Mouse (Mus musculus) layer of hippocampus, postnatal 10 days (tissue): Measurements from ENCODE around the gene Osgin1. TPM values are rescaled to one million over a fixed set of nuclear protein-coding genes. Genes with fewer than 3 reads are reported as not detected.
A peak's percentile ranks its signal among the peaks of the same experiment; 100 is the strongest.

ENCODE experiments used
- DNase-seq, 2 experiments: peaks; one replicate each; pipeline ENCODE4 v3.0.0; 2021; ENCODE audit warnings: low spot score in 2 of 2
- total RNA-seq, 2 experiments: library from RNA; stranded (reverse); gene quantifications; 2 replicates each; pipeline ENCODE4 v1.2.3; 2021

Osgin1 gene
- total RNA-seq, 2 experiments from 2014 or later: 0.25 to 0.33 TPM

DNA sequence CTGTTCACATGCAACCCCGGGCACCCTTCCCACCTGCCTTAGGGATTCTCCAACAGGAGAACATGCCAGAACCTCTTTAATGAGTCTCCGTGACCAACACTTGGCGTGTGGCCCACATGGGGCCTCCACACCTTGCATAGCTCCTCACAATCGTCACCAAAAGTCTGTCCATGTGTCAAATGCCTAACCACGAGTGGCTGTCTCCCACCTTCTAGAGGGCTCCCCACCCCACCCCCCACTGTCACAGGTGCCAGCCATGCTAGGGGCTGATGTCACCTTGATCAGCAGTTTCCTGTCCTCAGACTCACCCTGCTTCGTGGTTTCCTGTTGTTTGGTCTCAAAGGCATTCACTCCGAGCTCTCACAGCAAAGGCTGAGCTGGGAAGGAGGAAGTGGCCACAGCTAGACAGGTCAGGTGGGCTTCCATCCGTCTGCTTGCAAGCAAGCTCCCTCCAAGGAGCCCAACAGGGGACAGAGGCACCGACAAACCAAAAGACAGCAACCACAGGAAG, 10.2 kb upstream of the Osgin1 start:
- DNase-seq: no peak

DNA sequence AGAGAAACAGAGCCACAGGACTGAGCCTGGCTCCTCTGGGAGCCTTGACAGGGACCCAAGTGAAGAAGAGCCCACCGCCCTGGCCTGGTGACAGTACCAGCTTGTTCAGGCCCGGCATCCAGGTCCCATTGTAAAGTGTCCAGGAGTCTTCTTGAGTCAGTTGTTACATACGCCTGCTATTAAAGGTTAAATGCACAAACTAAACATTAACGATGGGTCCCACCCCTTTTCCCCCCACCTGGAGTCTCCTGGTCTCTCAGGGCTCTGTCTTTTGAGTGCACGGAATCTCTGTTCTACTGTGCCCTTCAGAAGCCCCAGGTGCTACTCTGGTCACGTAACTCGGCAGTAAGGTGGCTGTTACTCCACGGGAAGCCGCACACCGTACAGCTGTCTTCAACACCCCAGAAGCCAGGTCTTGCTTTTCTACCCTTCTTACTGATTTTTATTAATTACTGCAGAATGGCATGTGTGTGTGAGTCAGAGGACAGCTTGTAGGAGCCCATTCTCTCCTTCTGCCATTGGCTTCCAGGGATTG, 9.7 kb upstream of the Osgin1 start:
- DNase-seq: no peak

DNA sequence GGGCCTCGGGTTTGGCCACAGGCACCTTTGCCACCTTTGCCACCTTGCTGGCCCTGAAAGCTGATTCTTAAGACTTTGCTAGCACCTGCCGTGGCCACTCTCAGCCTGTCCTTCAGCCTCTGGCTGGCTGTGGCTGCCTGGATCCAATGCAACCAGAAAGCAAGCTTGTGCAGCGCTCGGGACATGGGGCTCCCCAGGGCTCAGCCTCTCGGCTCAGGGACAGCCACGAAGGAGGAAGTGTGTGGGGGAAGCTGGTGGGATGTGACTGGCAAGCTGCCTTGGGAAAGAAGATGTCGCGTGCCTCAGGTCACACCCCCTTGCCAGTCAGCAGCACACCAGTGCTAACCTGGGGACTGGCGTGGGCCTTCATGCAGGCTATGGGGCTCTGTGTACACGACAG, 9.2 kb upstream of the Osgin1 start:
- no peak for DNase-seq

DNA sequence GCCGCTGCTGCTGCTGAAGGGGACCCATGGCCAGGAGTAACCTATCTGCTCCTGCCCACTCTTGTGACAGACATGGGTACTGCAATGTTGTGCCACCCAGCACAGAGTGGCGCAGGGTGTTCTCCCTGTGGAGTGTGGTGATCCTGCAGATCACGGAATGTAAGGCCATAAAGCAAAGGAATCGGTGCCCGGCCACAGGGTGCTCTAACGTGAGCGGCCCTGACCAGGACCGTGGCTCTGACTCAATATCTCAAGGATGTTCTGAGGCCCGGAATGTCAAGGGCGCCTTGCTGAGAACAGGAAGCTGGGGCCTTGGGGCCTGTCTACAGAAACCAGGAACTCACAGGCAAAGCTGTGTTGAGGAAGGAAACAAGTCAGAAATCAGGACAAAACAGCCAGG, 8.4 kb upstream of the Osgin1 start:
- DNase-seq: no peak

DNA sequence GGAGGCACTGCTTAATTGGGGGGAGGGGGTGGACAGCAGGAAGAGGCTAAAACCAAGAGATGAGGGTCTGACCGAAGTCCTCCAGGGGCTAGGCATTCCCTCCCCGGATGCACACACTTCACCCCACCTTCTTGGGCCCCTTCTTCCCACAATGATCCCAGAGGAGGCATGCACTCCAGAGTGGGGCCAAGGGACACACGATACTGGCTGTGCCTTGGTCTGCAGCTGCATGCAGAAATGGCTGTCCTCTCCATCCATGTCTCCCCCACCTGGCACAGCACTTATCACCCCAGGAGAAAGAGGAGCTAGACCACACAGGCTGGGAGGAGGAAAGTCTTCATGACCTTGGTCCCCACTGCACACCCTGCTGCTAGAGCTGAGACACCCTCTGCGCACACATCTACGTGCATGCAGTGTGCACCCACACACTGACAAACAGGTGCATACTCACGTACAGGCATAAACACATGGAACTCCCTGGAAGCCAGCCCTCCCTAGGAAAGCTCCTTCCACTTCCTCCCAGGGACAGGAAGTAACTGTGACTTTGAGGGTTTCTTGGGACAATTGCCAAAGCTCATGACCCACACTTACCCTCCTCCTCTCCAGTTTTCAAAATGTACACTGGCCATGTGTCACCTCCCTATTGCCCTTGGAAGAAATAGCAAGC, 7.7 kb upstream of the Osgin1 start:
- DNase-seq: no peak

DNA sequence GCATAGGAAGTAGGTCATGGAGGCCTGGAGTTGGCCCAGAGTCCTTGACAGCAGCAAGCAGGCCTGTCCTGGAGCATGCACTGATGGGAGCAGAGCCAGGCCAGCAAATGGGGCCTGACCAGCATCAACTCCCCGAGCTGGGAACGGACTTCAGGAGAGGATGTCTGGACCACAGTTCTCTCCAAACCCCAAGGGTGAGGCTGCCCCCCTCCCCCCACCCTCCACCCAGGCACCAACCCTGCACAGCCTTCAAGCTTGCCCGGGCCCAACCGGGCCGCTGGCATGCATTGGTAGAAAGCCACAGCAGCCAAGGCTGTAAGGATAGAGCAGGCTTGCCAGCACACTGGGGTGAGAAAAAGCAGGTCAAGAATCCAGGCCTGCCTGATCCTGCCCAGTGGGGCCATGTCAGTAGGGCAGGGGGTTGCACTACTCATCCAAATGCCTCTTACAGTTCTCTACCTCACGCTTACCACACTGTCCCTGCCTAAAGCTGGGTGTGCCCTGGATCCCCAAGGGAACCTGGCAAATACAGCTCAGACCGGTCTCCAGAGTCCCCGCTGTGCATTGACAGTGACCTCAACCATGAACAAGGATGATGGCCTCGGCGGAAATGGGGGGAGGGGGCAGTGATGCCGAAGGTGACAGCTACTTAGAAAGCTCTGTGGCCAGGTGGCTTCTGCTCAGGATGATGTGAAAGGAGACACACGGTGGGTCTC, 6.1 kb upstream of the Osgin1 start:
- DNase-seq: no peak

DNA sequence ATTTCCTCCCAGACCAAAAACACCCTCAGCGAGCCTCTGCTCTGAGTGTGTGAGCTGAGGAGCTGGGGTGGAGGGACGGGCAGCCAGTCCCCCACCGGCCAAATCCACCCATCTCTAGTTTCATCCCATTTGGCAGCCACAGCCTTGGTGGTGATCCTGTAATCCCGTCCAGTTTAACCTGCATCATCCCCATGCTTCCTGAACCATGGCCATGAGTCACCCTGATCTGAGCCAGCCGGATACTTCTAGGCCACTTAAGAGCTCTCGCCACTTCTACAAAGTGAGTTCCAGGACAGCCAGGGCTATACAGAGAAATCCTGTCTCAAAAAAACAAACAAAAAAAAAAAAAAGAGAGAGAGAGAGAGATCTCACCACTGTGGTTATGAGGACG, 5.6 kb upstream of the Osgin1 start:
- no peak for DNase-seq

DNA sequence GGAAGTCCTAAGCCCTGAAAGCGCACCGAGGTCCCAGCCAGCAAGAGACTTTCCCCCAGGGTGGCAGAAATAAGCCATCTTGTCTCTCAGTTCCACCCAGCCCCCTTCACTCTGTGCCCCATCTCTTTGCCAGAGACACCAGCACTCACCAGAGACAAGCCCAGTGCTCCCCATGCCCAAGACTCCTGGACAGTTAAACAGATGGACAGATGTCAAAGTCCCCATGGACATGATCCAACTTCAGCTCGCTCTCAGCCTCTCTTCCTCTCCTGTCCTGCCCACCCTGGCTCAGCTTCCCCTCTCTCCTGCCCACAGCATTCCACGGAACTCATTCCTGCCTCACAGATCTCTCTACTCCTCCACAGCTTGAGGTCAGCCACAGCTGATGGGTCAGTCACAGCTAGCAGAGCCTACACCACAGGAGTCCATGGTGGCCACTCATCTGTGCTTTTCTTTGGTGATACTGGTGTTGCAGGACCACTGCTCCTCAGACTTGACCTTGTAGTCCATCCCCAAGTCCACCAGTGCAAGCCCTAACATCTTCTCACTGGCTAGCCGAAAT, 5.1 kb upstream of the Osgin1 start:
- no peak for DNase-seq

DNA sequence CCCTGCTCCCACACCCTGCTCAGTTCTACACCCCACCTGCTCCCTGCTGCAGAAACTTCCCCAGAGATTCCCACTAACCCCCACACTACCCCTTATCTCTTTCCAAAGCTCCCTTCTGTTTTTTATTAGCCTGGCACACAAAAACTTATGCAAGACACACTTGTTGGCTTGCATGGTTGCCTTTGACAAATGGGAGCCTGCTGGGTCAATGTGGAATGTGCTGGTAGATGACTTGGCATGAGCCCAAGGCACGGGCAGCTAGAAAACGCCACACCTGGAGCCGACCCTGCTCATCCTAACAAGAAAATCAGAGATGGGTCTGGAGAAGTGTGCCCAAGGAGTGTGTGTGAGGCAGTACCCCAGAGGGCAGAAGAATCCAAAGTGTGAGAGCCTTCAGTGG, 4.4 kb upstream of the Osgin1 start:
- no peak for DNase-seq

DNA sequence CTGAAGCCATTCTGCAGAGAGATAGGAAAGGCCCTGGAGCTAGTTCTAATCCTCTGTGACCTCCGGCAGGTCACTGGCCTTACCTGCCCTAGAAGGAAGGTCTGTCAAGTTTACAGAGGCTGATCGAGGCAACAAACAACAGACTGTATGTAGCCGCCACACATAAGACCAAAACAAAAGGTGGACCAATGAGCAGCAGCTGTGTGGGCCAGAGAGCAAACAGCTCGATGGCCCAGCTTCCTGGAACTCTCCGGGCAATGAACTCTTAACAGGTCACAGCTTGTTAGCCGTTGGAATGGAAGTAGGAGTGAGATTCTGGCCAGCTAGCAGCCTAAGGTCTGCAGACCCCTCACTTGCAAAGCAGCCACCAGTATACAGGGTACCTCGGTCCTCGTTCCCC, 3.7 kb upstream of the Osgin1 start:
- no peak for DNase-seq

DNA sequence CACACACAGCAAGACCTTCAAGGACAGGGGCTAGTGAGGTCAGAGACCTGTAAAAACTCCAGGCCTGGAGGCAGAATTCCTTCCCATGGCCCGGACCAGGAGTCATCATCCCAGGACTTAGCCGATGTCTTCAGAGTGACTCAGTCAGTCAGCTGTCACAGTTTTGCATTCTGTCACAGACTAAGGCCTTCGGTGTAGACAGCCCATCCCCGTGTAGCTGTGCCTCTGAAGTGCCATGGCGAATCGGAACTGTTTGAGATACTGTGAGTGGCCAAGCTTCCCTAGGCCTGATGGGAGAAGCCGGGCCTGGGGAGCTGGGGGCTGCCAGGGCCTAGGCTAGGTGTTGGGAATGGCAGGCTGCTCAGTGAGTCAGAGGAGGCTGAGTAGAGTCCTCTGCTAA, 3.2 kb upstream of the Osgin1 start:
- no peak for DNase-seq

DNA sequence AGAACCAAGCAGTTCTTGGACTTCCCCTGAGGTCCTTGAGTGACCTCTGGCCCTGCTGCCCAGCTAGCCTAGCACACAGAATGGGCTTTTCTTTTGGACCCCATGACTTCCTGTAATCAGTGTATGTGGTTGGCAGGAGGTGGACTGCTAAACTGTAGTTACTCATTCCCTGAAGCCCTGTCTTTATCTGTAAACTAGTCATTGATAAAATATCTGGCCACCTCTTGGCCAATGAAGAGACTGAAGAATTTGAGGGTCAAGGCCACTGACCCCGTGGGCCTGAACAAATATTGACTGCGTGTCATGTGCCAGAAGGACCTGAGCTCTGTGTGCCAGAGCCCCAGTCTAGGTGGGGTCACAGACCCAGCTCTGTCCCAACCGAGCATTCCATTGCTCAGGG, 1.6 kb upstream of the Osgin1 start:
- no peak for DNase-seq

DNA sequence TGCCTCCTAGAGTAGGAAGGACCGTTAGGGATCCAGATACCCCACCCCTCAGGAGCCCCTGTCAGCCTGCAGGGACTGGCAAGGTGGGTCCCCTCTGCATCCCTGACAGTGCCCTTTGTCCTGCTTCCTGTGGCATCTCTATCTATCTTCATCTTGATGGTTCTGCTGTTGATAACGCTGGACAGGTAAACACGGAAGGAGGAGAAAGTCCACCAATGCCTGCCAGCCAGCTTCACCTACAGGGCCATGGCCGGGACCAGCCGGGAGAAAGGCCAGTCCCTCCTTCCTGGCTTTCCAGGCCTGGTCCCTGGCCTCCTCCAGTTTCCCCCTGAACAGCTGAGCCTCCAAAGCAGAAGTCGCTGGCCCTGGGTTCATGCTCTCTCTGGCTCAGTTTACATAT, 645 bp downstream of the Osgin1 start:
- no peak for DNase-seq

DNA sequence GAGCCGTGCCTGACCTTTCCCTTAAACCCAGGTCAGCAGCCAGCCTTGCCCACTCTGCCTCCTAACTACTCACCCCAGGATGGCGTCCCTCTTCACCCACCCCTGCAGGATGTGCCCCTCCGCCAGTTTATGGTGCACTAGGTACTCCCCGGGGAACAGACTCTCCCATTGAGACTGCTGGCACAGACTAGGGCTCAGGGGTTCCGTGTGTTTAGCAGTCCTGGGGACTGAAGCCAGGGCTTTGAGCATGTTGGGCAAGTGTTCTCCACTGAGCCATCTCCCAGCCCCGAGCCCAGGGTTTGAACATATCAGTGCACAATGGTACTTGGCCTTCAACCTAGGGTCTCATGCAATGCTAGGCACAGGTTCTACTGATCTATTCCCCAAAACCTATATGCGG, 1.6 kb downstream of the Osgin1 start:
- no peak for DNase-seq

DNA sequence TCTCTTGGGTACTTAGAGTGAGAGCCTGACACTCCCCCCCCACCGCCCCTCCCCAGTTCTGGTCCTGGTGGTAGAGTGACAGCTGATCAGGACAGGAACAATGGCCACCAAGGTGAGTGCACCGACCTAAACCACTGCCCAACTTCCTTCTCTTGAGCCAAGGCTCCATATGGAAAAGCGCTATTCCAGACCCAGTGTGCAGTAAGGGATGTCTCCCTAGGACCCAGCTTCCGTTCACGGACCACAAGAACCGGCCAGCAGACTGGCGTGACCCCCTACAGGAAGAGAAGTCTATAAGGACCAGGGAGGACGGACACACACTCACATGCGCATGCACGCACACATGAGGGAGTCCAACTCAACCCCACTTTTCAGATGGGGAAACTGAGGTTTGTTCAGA, 2.4 kb downstream of the Osgin1 start:
- no peak for DNase-seq

DNA sequence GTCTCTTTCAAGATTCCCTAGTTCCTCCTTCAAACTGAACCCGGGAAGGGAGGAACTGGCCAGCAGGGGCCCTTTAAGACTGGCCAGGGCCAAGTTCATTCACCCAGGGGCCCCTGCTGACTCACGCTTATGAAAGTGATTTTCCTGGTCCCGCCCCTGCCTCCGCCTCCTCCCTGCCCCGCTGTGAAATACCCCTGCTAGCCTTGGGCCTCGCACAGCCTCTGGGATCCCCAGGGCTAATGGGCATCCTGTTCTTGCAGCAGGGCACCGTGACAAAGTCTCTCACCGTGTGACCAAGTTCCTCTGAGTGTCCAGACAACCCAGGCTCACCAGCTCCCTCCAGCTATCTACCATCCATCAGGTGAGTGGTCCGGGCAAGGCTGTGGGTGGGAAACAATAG, 3.0 kb downstream of the Osgin1 start:
- DNase-seq: no peak

DNA sequence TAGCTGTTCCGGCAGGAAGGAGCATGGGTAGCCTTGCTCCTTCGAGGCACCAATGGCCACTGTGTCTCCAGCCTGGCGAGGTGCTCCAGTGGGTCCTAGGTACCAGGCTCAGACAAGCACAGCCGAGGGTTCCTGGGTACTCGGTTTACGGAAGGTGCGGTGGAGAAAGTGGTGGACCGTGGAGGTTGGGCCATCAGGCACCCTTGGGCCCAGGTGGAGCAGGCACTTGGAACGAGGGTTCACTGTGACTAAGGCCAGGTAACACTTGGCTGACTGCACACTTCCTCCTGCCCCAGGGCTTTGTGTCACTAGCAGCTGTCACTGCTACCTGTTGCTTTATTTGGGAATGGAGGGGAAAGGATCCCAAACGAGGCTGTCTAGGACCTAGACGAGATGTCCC, 3.6 kb downstream of the Osgin1 start:
- no peak for DNase-seq

DNA sequence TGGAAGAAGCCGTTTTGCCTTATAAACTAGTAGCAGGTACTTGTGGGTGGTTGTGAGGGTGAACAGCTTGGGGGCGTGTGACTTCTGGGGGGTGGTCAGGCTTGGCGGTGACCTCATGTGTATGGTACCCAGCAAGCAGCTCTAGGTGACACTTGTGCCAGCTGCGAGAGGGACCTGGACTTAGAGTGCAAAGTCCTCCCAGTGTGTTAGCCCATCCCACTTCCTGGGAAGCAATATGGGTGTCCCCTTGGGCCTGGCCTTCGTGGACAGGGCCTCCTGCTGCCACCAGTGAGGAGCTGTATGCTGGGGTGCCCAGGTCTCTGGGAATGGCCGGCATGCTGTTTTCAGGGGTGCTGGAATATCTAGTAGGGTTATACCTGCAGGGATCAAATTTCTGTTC, 5.0 kb downstream of the Osgin1 start:
- DNase-seq: no peak

DNA sequence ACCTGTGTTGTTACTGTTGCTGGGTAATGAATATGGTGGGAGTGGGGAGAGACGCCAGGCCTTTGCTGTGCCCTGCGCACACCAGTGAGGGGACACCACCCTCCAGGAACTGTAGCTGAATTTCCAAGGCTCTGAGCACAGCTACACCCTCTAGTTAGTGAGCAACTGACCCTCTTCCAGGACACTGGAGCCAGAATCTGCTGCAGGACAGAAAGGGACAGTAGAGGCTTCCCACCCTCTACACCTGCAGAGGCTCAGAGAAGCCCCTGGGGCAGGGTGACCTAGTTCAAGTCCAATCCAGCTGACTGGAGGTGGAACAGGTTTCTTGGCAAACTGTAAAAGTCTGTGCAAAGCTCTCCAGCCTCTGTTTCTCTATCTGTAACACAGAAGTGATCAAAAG, 5.5 kb downstream of the Osgin1 start:
- DNase-seq: no peak

DNA sequence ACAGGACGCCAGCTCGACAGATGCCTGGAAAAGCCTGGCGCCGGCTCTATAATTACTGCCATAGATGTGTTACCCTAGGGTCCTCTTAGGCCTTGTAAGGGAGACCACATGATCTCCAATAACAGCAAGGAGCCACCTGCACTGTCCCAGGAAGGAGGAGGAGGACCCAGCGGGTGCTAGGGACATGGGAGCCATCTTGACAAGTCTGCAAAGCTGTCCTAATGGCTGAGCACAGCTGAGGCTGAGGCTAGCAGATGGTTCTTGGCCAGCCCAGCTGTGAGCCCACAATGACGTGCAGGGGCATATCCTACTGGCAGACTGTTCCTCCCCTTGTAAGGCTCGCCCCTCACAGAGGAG, 5.9 kb downstream of the Osgin1 start:
- no peak for DNase-seq

DNA sequence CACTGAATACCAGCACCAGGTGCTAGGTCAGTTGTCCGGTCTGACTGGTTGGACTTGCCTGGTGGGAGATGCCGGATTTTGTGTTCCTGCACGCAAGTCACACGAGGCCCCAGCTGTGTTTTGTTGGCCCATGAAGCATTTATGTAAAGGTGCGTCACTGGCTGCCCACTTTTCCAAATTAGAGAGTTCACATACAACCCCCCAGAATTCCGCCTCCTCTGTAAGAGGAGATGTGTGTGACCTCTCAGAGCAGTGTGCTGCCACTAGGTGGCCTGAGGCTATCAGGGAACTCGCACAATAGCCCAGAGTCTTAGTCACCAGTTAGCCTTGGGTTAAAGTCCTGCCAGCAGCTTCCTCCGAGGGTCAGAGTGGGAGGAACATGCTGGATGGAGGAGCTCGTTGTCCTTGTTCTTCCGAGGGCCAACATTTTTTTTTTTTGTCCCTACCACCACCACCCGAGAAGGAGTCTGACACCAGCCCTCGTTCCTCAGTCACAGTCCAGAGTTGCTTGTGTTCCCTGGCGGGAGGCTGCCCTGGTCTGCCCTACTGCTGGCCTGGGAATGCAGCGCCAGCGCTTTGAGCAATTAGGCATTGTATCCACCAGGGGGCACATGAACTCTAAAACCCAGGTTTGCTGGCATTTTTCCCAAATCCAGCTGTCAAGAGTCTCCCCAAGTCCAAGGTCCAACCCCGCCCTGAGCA, 6.5 kb downstream of the Osgin1 start:
- DNase-seq: peak; percentile 67 to 70

DNA sequence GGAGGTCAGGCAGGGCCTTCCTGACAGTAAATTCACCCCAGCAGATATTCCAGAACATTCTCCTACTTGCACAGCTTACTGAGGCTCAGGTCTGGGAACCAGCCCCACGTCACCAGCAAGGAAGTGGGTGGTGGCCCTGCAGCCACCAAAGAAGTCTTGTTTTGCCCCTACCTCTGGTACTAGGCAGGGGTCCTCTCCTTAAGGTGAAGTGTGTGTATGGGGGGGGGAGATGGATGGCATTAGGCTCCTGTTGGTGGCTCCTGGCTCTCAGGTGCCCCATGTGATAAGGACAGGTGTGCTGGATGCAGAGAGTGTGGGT, 7.0 kb downstream of the Osgin1 start:
- DNase-seq: no peak
